In the genomic region with DNA sequence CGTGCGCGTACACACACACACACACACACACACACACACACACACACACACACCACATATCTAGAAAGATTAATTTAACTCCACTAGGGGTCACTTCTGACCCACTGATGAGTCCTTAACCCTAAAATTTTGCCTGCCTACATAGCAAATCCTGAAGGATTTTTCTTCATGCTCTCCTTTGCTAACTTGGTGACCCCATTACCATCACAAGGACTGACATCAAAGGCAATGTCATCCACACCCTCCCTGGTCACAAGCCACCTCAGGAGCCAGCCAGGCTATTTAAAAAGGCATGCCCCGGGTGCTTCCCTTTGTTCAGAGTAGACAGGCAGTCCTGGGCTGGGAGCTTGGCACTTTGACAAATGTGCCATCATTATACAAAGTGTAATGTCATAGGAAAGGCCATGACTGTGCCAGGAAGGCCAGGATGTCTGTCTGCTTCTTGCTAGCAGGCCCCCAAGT, we compare ENCODE assay signal across 9 mouse cellular contexts.
DNase-seq lines count a peak whose midpoint lies in the region; ATAC-seq and TF ChIP-seq lines count a peak whose summit lies in the region.
"Had no signal": no experiment of that assay in that cellular context is flagged by ENCODE, and none has a peak within 500 bp of the region (broad histone marks: within the 10 kb centered on the region; RNA-seq: fewer than 3 reads in every experiment).

No protein-coding gene starts in this region.

- ATAC-seq in midbrain, embryonic 13.5 days, result peak; percentile 58; the same call in 1 of the 2 replicates
- ATAC-seq in erythroblast, adult 5-6 weeks (replicated peaks; ENCODE audit: low FRiP score, poor library complexity, severe bottlenecking), result no peak

- TF ChIP-seq CTCF in layer of hippocampus, adult 2 months (conservative IDR thresholded peaks at IDR 0.05), result peak; percentile 38

- no peaks in the 10 kb centered on the region for H3K36me3 ChIP-seq in embryonic facial prominence, embryonic 10.5 days (replicated peaks)
- H3K36me3 ChIP-seq in midbrain, embryonic 13.5 days, result no peaks in the 10 kb centered on the region
- H3K36me3 ChIP-seq: embryonic facial prominence, embryonic 13.5 days had no signal

- DNase-seq in layer of hippocampus, adult 2 months (ENCODE audit: low spot score in 2 of 2), result no peak
- DNase-seq in layer of hippocampus, postnatal 36 days, result no peak
- peak; percentile 17 for DNase-seq in embryonic facial prominence, embryonic 10.5 days (ENCODE audit: low spot score)
- peak; percentile 59 to 68 for DNase-seq in heart, postnatal 10 days
- DNase-seq in kidney, postnatal 36 days, result peak; percentile 65 to 67
- no peak for DNase-seq in thymus, postnatal 36 days

- no peak overlapping the region for H3K27ac ChIP-seq in layer of hippocampus, adult 2 months
- H3K27ac ChIP-seq in embryonic facial prominence, embryonic 10.5 days (replicated peaks), result 0 out of 2 replicates have a peak overlapping the region, but pooled peaks have one; percentile 19
- H3K27ac ChIP-seq in midbrain, embryonic 13.5 days, result no peak overlapping the region
- H3K27ac ChIP-seq: embryonic facial prominence, embryonic 13.5 days had no signal

- no peak overlapping the region for H3K9ac ChIP-seq in midbrain, embryonic 13.5 days (replicated peaks)
- H3K9ac ChIP-seq: embryonic facial prominence, embryonic 13.5 days had no signal

- H3K4me2 ChIP-seq in midbrain, embryonic 13.5 days (replicated peaks), result no peak overlapping the region
- H3K4me2 ChIP-seq: embryonic facial prominence, embryonic 13.5 days had no signal

- no peaks in the 10 kb centered on the region for H3K27me3 ChIP-seq in embryonic facial prominence, embryonic 10.5 days (replicated peaks; ENCODE audit: low read depth, poor library complexity, severe bottlenecking)
- H3K27me3 ChIP-seq in midbrain, embryonic 13.5 days, result no peaks in the 10 kb centered on the region
- H3K27me3 ChIP-seq: embryonic facial prominence, embryonic 13.5 days had no signal

- H3K9me3 ChIP-seq in embryonic facial prominence, embryonic 10.5 days, result no peaks in the 10 kb centered on the region
- H3K9me3 ChIP-seq in midbrain, embryonic 13.5 days, result no peaks in the 10 kb centered on the region
- H3K9me3 ChIP-seq: embryonic facial prominence, embryonic 13.5 days had no signal

- intact Hi-C loops in heart, postnatal 10 days (cut with DNase I), result loop anchor here (2.0 to 10.0 kb wide), 4 partner anchors 237 to 1502 kb away; partner anchors contain the start of gene Flrt2

- peaks cover 4% of the 10 kb centered on the region; the same call in 1 of the 2 replicates for H3K4me1 ChIP-seq in embryonic facial prominence, embryonic 10.5 days
- H3K4me1 ChIP-seq in midbrain, embryonic 13.5 days (replicated peaks), result no peaks in the 10 kb centered on the region
- H3K4me1 ChIP-seq: embryonic facial prominence, embryonic 13.5 days had no signal

- 78% methylated on average over 4 of the region's 4 CpGs for WGBS in embryonic facial prominence, embryonic 10.5 days
- 70% methylated on average over 4 of the region's 4 CpGs for WGBS in midbrain, embryonic 13.5 days

- H3K4me3 ChIP-seq in layer of hippocampus, adult 2 months, result no peak overlapping the region
- H3K4me3 ChIP-seq in embryonic facial prominence, embryonic 10.5 days, result no peak overlapping the region
- no peak overlapping the region for H3K4me3 ChIP-seq in midbrain, embryonic 13.5 days (replicated peaks)
- H3K4me3 ChIP-seq: embryonic facial prominence, embryonic 13.5 days had no signal

Comparison
In these comparisons a context has a peak if more than half of its experiments do, and no peak if none do; other contexts are left out.
1. DNase-seq: peak in embryonic facial prominence, embryonic 10.5 days (single experiment), heart, postnatal 10 days (2 of 2) and kidney, postnatal 36 days (2 of 2); none in layer of hippocampus, adult 2 months (0 of 2), layer of hippocampus, postnatal 36 days (0 of 2) and thymus, postnatal 36 days (0 of 2).